8 mouse cellular contexts compared by ENCODE assay signal in genomic region chr14:20181466-20181921, GRCm38 (mm10). TPM values are rescaled to one million over a fixed set of nuclear protein-coding genes. Genes with fewer than 3 reads are reported as not detected.
A peak's percentile ranks its signal among the peaks of the same experiment; 100 is the strongest.
DNase-seq lines count a peak whose midpoint lies in the region; ATAC-seq lines count a peak whose summit lies in the region.

Kcnk5 (minus strand) TSS chr14:20181809.

- H3K4me2 ChIP-seq in intestine, embryonic 15.5 days (replicated peaks): peak within 1 kb of the TSS; percentile 95

- H3K4me3 ChIP-seq in intestine, embryonic 15.5 days (replicated peaks): peak within 1 kb of the TSS; percentile 61

- peak within 1 kb of the TSS; percentile 56; the same call in 1 of the 2 replicates for H3K27ac ChIP-seq in intestine, embryonic 15.5 days

- ATAC-seq in intestine, embryonic 15.5 days: peak; percentile 95

- no peaks in the 10 kb centered on the region for H3K36me3 ChIP-seq in intestine, embryonic 15.5 days

- H3K27me3 ChIP-seq in intestine, embryonic 15.5 days (replicated peaks): no peaks in the 10 kb centered on the region

- H3K9ac ChIP-seq in intestine, embryonic 15.5 days: peak within 1 kb of the TSS; percentile 61

- DNase-seq in adrenal gland, postnatal 10 days: peak; percentile 95
- peak; percentile 95 for DNase-seq in embryo, embryonic 9.5 days (ENCODE audit: extremely low spot score)
- peak; percentile 80 to 88 for DNase-seq in gastrocnemius, postnatal 4 days (ENCODE audit: low spot score in 2 of 2)
- DNase-seq in left cerebral cortex, postnatal 25 days (ENCODE audit: low spot score in 2 of 2): peak; percentile 48 to 63
- DNase-seq in mesoderm, embryonic 11.5 days (ENCODE audit: low read depth, low spot score): peak; percentile 91
- peak; percentile 33 to 56 for DNase-seq in right cerebral cortex, postnatal 36 days (ENCODE audit: low spot score in 2 of 2)
- DNase-seq in urinary bladder, postnatal 4 days (ENCODE audit: low spot score in 2 of 2): peak; percentile 85 to 92

- intact Hi-C loops in left cerebral cortex, postnatal 25 days (cut with DNase I): no loop called here

- peaks cover 24% of the 10 kb centered on the region for H3K4me1 ChIP-seq in intestine, embryonic 15.5 days (replicated peaks)

- no peaks in the 10 kb centered on the region for H3K9me3 ChIP-seq in intestine, embryonic 15.5 days

- WGBS in intestine, embryonic 15.5 days: 0% methylated on average over 36 of the region's 36 CpGs

RNA-seq across cellular contexts. Expression of gene Kcnk5, which starts in this region (rescaled TPM):
- total RNA-seq in adrenal gland, postnatal 10 days (2021): 1 to 10 TPM; 4.0 to 9.3 TPM
- 1 to 10 TPM; 1.6 to 2.9 TPM for total RNA-seq in gastrocnemius, postnatal 4 days (2021)
- 9.5 TPM in 2 replicates for polyA plus RNA-seq in intestine, embryonic 15.5 days (2015; fragmentation: Nextera tagmentation; extraction: Ambion mirVana)
- under 1 TPM; 0.18 to 0.37 TPM for total RNA-seq in left cerebral cortex, postnatal 25 days (2021)

Comparison
In these comparisons a context has a peak if more than half of its experiments do, and no peak if none do; other contexts are left out.
1. Peak in every context shown above with its lines: DNase-seq, ATAC-seq, H3K4me3 ChIP-seq and H3K27ac ChIP-seq.
2. Peak in DNase-seq in left cerebral cortex, postnatal 25 days; RNA of the gene not detected or under 1 TPM.
3. DNase-seq: peak in every context shown above with its lines; median percentile 95 in adrenal gland, postnatal 10 days; 95 in embryo, embryonic 9.5 days; 91 in mesoderm, embryonic 11.5 days; 88 in urinary bladder, postnatal 4 days; 84 in gastrocnemius, postnatal 4 days; 56 in left cerebral cortex, postnatal 25 days; 44 in right cerebral cortex, postnatal 36 days.